Mouse (Mus musculus) ovary, postnatal 10 days (tissue): ENCODE data around the gene Tenm2.
A peak's percentile ranks its signal among the peaks of the same experiment; 100 is the strongest.

Experiments
- DNase-seq: peaks from one replicate; pipeline ENCODE4 v3.0.0; 2022; ENCODE audit warnings: low spot score

The Tenm2 gene

GRCm38 (mm10) chr11:36566146-36566545 lies 669.6 kb downstream of the Tenm2 start:
- DNase-seq: no peak

GRCm38 (mm10) chr11:36562851-36563250 lies 672.9 kb downstream of the Tenm2 start:
- no peak for DNase-seq

GRCm38 (mm10) chr11:36560785-36561548 lies 674.8 kb downstream of the Tenm2 start:
- no peak for DNase-seq

- DNase-seq: no peak
Measured at GRCm38 (mm10) chr11:36557316-36557715, 678.4 kb downstream of the Tenm2 start.

DNA sequence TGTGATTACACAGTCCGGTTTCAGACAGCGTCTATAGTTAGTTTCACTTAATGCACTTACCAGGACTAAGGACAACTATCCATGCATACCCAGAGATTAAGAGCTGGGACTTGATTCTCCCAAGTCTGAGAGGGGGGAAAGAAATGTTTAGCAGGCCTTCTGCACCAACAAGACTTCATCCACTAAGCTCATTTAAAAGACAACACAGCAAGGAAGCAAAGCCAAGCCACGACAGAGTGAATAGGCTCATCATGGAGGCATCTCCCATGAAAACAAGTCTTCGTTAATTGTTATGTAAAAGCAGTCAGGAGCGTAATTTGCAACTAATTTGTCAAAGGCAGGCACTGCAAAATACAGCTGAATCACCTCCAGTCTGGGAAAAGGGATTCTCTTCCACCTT lies 682.5 kb downstream of the Tenm2 start:
- no peak for DNase-seq

DNA sequence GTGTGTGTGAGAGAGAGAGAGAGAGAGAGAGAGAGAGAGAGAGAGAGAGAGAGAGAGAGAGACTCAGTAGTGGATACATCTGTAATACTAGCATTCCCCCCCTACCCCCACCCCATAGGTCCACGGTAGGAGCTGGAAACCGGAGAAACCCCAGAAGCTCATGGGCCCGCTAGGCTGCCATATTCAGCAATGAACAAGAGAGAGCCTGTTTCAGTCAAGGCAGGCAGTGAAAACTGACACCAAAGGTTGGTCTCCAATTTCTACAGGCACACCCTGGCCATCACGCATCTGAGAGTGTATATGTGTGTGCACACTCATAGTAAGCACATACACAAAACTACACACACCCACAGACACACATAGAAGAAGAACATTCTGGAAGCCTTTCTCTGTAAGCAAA lies 685.1 kb downstream of the Tenm2 start:
- no peak for DNase-seq

DNA sequence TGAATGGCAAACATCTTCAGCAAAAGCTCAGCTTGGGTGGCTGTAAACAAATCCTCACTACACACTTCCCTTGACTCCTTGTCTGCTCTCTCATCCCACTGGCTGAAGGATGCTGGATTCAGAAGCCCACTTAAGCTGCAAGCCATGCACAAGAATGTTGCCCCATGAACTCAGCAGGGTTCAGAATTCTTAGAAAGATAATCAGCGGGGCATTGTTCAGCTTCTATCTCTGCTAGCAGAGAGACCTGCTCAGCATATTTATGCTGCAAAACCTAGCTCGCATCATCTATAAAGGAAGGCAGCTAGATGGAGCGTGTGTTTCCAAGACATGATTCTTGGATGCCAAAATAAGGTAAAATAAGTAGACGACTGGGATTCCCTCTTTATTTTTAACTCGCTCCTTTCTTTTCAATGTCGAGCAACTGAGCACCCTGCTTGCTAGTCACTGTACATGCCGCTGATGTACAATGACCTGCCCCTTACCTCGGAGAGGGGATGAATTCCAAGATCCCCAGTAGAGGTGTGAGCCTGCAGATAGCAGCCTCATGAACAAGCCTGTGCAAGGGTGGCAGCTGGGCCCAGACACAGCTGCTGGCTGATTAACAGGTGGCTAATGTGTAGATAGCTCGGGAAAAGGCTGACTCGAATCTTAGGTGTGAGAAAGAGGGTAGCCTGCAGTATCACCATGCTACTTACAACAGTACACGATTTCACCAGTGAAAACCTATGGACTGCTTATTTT lies 686.2 kb downstream of the Tenm2 start:
- no peak for DNase-seq

DNA sequence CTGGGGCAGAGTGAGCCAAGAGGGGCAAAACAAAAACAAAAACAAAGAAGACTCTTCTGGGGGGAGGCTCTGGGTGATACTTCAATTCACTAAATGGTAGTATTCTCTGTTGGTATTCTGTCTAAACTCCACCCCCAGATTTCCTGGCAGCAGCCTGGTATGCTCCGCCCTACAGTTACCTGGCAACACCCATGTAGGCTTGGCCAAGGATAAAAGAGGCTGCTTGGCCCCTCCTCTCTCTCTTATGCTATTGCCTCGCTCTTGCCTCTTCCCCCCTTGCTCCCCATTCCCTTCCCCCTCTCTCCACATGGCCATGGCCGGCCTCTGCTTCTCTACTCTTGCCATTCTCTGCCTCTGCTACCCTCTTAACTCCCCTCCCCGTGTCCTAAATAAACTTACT lies 687.6 kb downstream of the Tenm2 start:
- no peak for DNase-seq

- no peak for DNase-seq
Measured at GRCm38 (mm10) chr11:36538144-36538543, 697.6 kb downstream of the Tenm2 start.

- no peak for DNase-seq
Measured at GRCm38 (mm10) chr11:36537573-36538133, 698.1 kb downstream of the Tenm2 start.

GRCm38 (mm10) chr11:36535591-36535990 lies 700.2 kb downstream of the Tenm2 start:
- no peak for DNase-seq

DNA sequence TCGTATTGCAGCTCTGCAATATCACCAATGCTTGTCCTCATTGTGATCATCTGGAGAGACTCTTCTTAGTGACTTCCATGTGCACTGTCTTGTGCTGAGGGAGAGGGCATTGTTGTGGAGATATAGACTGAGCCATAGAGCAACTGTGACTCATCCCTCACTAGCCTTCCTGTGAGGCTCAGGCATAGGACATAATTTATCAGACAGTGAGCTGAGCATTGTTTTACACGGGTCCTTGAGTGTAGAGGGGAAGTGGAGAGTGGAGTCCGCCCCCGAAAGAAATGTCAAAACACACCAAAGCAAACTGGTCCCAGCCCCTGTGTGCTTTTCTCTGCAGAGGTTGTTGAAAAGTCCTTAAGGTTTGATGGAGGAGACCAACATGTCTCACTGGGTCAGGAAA lies 704.1 kb downstream of the Tenm2 start:
- DNase-seq: no peak

DNA sequence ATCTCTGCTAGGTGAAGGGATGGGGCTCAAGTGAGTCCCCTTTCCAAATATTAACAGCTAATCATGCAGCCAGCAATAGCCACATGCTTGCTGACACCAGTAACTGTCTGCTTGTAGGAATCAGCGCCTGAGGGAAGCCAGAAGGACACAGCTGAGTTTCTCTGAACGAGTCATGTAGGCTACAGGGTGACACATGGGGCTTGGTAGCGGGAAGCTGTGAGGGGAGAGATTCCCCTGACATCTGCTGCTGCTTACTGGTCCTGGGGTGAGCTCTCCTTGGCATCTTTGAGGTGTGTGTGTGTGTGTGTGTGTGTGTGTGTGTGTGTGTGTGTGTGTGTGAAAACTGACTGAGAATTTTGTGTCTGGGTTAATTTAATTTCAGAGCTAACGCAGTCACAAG lies 708.3 kb downstream of the Tenm2 start:
- DNase-seq: no peak

GRCm38 (mm10) chr11:36526381-36526780 lies 709.4 kb downstream of the Tenm2 start:
- DNase-seq: peak; percentile 59

GRCm38 (mm10) chr11:36512468-36512867 lies 723.3 kb downstream of the Tenm2 start:
- DNase-seq: no peak

DNA sequence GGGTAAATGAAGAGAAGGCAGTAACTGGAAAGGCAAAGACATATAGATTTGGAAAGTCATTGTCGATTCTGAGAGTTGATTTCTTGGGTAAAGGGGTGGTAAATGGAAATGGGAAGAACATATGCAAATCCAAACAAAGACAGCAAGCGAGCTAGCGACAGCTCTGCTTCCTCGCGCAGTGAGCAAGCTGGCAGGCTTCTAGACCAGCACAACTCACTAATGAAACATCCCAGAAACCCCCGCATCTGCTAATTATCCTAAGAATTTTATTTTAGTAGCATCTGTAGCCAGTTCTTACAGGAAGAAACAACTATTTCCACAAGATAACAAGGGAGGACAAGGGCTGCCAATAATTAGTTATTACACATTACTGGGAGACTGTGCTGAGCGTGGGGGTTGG lies 727.5 kb downstream of the Tenm2 start:
- DNase-seq: no peak

DNA sequence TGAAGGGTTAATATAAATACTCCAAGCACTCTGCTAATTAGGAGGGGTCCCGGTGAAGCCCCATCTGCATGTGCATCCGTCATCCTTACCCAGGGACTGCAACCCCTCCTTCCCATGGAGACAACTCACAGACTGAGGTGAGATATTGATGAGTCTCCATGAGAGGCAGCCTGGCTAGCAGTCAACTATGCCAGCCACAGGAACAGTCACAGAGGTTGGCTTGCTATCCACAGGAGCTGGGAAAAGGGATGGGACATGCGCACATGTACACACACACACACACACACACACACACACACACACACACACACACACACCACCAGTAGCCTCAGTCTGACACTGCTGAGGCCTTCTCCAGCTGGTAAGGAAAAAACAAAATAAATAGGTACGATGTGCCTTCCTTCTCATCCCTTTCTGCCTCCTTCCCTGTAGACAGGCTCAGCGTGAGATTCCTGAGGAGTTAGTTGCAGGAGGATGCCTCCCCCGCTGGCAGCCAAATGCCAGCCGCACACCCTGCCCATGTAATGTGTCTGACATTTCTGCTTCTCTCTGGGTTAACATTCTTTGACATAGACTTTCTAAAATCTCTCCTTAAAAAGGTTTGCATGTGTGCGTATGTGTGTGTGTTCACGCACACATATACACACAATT lies 740.7 kb downstream of the Tenm2 start:
- DNase-seq: no peak

DNA sequence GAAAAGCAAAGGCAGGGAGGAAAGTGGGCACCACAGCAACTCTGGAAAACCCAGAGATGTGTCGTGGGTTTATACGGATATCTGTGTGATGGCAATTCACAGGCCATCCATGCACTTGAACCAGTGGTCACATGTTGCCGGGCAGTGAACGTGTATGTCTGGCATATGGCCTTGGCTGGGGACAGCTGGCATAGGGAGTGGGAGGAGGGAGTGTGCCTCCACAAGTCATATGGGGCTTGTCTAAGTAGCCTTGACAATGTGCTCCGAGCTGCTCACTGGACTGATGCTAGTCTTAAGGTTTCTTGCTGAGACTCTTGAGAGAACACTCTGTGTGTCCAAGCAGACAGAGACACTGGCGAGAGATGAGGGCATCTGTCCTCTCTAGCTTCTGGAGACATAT lies 743.5 kb downstream of the Tenm2 start:
- DNase-seq: no peak

DNA sequence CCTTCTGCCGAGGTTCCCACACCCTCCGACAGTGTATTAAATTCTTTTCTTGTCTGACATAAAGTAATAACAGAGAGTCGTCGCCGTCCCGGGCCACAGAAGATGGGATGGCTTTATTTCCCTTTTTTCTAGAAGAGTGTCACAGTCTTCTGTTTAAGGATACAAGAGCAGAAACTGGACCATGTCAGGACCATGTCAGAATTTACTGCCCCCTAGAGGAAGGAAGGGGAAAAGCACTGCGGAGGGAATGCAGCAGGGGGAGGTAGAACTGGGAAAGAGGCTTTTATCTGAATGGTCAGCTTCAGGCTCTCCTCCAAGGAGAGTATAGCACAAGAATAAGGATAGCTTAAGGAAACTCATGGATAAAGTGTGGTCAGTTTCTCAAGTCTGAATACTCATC lies 745.7 kb downstream of the Tenm2 start:
- DNase-seq: no peak

- no peak for DNase-seq
Measured at GRCm38 (mm10) chr11:36488666-36489065, 747.1 kb downstream of the Tenm2 start.

DNA sequence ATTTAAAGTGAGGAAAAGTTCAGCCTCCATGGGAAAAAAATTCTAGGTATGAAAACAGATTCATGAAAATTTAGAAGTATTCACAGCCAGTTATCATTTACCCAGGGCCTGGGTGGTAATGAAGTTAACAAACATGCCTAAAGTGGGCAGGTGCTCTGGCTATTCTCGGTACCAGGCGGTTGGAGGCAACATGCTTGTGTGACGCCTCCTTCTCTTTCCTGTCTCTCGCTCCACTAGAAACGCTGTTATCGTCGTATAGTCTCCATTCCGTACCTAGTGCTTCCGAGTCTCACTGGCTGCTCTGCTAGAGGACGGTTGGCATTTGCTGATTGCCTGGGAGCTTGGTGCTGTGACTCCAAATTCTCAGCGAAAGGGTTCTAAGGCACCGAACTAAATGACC lies 749.7 kb downstream of the Tenm2 start:
- DNase-seq: no peak

DNA sequence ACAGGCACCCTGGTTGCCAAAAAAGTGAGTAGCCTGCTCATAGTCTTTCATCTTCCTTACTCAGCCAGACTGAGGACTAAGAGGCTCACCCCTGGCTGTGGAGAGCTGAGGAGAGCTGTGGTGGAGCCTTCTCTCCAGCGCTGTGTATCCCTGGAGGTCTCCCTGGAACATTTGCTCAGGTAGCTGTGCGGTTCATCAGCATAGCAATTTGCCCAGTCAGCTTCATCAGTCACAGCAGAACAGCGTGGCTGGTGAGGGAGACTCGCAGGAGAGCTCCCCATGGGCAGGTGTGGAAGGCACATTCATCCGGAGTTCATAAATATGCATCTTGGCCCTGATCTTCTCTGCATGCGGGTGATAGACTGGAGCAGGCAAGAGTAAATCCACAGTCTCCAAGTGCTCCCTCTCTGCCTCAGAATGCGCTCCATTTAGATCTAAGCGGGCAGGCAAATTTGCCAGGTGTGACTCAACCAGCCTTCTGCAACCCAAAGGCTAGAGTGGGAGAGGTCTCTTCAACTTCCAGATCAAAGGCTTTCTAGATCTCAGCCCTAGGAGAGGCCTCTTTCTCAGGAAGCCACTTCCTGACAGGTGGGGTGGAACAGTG lies 751.2 kb downstream of the Tenm2 start:
- no peak for DNase-seq
